Mouse (Mus musculus) kidney, adult 8-10 months (tissue): Measurements from ENCODE around the gene Fgd2.

Experiments
- DNase-seq, 2 experiments: peaks; one replicate each; pipeline ENCODE4 v3.0.0; 2022

Gene Fgd2

GRCm38 (mm10) chr17:29399241-29399910 lies 38.7 kb downstream of the Fgd2 start:
- DNase-seq = no peak

DNA sequence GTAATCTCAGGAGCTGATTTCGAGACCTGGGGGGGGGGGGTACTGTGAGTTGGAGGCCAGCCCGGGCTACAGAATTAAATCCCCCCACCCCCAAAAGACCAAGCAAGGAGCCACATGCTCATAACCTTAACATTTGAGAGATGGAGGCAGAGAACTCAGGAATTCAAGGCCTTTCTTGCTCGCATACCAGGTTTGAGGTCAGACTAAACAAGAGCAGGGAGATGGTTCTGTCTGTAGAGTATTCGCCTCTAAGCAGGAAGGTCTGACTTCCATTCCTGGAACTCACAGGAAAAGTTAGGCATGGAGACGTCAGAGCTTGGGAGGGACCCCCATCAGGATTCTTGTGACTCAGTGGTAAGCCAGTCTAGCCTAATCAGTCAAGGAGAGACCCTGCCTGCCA lies 39.3 kb downstream of the Fgd2 start:
- no peak for DNase-seq

GRCm38 (mm10) chr17:29401741-29402268 lies 41.1 kb downstream of the Fgd2 start:
- no peak for DNase-seq

GRCm38 (mm10) chr17:29403179-29403578 lies 42.5 kb downstream of the Fgd2 start:
- DNase-seq = no peak

- DNase-seq = no peak
Observed at GRCm38 (mm10) chr17:29405501-29405900, 44.8 kb downstream of the Fgd2 start.

- DNase-seq = no peak
Observed at GRCm38 (mm10) chr17:29406077-29406476, 45.4 kb downstream of the Fgd2 start.

DNA sequence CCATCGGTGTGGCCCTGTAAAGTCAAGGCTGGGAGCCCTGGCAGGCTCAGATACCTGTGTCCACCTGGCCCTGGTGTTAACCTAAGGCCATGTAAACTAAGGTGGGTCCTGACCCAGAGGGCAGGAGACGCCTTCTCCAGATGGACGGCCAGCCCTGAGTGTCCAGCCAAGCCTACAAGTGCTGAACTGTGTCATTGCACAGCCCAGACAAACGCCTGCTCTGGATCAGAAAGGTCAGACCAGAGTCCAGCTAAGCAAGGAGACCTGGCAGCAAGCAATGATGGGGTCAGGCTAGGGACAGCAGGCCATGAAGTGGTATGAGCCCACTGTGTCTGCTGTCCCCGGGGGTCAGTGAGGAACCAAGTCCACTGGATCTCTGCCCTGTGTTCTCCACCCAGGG lies 46.7 kb downstream of the Fgd2 start:
- peak in 1 of 2 experiments; percentile 28 for DNase-seq

DNA sequence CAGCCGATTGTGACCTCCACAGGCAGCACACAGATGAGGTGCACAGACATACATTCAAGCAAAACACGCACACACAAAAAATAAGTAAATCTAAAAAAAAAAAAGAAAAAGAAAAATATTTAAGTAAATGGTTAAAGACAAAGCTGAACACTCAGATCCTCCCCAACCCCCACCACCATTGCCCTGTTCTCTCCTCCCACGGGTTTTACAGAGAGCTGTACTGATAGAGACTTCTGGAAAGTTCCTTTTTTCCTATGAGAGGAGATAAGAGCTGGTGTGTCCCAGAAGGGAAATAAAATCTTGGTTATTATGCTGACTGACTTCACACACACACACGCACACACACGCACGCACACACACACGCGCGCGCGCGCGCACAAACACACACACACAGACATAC lies 47.6 kb downstream of the Fgd2 start:
- no peak for DNase-seq

- no peak for DNase-seq
Observed at GRCm38 (mm10) chr17:29409800-29410343, 49.2 kb downstream of the Fgd2 start.

GRCm38 (mm10) chr17:29411821-29412425 lies 51.2 kb downstream of the Fgd2 start:
- no peak for DNase-seq

DNA sequence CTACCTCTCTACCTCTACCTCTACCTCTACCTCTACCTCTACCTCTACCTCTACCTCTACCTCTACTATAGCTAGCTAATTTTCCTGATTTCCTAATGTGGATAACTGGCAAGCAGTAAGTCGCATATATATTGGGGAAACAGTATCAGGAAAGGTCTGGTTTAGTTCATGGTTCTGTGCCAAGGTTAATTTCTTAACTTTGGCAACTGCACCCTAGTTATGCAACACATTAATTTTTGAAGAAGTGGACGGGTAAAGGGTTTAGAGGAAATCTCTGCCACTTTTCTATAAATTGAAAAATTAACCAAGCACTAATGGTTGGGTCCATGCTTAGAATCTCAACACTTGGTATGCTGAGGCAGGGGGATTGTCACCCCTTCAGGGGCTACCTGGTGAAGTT lies 53.9 kb downstream of the Fgd2 start:
- DNase-seq = no peak

DNA sequence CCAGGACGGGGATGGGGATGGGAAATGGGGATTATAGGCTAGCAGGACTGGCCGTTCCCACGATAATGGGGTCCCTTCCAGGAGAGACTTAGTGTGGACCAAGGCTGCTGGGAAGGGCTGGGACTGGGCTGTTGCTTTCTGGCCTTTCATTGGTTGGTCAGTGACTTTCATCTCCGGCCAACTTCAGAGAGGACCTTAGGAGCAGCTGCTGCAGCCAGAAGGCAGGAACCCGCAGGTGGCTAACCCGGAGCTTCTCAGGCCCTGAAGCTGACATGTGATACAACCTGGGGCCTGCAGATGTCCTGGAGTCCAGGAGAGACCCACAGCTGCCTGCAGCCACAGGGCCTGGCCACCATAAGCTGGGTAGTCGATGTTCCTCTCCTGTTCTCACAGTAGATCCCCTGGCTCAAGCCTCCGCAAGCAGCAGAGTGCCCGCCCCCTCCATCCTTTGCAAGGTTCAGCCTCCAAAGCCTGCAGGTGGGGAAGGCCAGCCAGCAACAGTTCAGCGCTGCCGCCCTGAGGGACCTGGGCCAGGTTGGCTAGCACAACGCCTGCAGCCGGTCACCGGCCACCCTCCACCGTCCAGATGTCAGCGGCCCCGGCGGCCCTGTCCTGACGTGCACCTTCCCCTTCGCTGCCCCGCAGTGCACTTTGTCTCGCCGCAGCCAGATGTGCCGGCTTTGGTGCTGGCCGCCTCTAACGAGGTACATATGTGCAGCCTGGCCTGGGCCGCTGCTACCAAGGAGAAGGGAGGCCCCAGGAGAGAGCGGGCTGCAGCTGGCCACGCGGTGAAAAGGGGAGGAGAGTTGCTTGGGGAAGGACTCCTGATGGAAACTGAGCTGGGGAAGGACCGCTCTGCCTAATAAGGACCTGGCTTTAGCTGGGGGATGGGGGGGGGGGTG lies 55.3 kb downstream of the Fgd2 start:
- no peak for DNase-seq

GRCm38 (mm10) chr17:29416757-29417156 lies 56.0 kb downstream of the Fgd2 start:
- DNase-seq = no peak

DNA sequence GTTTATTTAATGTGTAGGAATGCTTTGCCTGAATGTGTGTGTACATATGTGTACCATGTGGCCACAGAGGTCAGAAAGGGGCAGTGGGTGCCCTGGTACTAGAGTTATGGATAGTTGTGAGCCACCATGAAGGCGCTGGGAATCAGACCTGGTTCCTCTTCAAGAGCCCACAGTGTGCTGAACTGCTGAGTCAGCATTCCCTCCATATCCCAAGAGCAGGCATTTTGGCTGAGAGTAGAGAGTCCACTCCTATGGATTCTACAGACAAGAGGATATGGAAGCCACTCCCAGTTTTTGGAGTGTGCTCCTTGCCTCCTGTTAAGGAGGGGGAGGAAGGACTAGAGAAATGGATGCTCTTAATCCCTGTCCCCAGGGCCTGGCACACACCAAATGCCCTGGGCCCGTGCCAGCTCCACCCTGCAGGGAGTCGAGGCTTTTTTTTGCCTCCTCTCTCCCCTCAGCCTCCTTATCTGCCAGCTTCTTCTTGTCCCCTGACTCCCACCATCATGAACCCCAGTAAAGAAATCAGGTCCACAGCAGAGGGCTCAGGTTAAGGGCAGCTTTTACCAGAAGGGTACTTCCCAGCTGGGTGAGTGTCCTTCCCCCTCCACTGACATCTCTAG lies 58.2 kb downstream of the Fgd2 start:
- no peak for DNase-seq

GRCm38 (mm10) chr17:29419976-29420739 lies 59.4 kb downstream of the Fgd2 start:
- no peak for DNase-seq

DNA sequence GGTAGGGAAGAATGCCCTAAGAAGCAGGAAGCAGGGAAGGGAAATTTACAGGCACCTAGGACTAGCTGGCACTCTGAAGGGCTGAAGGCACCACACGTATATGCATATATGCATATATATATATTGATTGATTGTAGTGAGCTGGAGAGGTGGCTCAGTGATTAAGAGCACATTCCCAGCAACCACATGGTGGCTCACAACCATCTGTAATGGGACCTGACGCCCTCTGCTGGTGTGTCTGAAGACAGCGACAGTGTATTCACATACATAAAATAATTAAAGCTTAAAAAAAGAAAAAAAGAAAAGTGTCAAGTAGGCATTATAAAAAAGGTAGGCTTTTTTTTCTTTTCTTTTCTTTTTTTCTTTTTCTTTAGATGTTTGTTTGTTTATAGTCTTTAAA lies 60.6 kb downstream of the Fgd2 start:
- no peak for DNase-seq

- DNase-seq = no peak
Observed at GRCm38 (mm10) chr17:29422337-29422736, 61.6 kb downstream of the Fgd2 start.

GRCm38 (mm10) chr17:29422912-29423504 lies 62.3 kb downstream of the Fgd2 start:
- no peak for DNase-seq

DNA sequence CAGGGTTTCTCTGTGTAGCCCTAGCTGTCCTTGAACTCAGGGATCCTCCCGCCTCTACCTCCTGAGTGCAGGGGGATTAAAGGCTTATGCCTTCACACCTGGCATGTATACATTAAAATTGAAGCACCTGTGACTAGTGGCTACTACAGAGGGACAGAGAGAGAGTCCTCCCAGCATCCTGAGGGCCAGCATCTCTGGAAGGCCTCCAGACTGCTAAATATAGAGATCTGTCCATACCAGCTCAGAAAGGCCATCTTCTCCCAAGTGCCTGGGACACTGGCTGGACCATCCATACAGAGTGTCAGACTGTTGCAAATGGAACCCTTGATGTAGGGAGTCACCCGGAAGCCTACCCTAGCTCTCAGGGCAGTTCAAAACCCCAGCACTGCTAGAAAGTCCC lies 63.3 kb downstream of the Fgd2 start:
- DNase-seq = no peak

- DNase-seq = no peak
Observed at GRCm38 (mm10) chr17:29425345-29425744, 64.6 kb downstream of the Fgd2 start.

- DNase-seq = no peak
Observed at GRCm38 (mm10) chr17:29428213-29428612, 67.5 kb downstream of the Fgd2 start.

GRCm38 (mm10) chr17:29428826-29429225 lies 68.1 kb downstream of the Fgd2 start:
- no peak for DNase-seq
